Mouse (Mus musculus) embryonic facial prominence, embryonic 12.5 days (tissue): ENCODE data around the gene Prmt6. TPM values are rescaled to one million over a fixed set of nuclear protein-coding genes. Genes with fewer than 3 reads are reported as not detected.

Experiments used
- ATAC-seq: fragments of 200-750 bp; cut with Nextera tagmentation; 2 replicates; pipeline ENCODE4 v1.8.0; 2017; ENCODE audit not compliant: insufficient number of reproducible peaks, insufficient read depth, low FRiP score, low TSS enrichment
- H3K27ac ChIP-seq: fragments of 300-500 bp; sonication (generic); 2 replicates; pipeline ENCODE4 v1.5.1; 2016; ENCODE audit warnings: mild to moderate bottlenecking
- H3K27me3 ChIP-seq: fragments of 300-500 bp; sonication (generic); 2 replicates; pipeline ENCODE4 v1.6.1; 2016; ENCODE audit warnings: mild to moderate bottlenecking, moderate library complexity
- H3K36me3 ChIP-seq: fragments of 300-500 bp; sonication (generic); 2 replicates; pipeline ENCODE4 v1.6.1; 2016; ENCODE audit warnings: mild to moderate bottlenecking
- H3K4me1 ChIP-seq: fragments of 300-500 bp; sonication (generic); 2 replicates; pipeline ENCODE4 v1.6.1; 2016
- H3K4me2 ChIP-seq: fragments of 300-500 bp; sonication (generic); replicated peaks from 2 replicates; pipeline ENCODE4 v1.6.1; 2016; ENCODE audit warnings: mild to moderate bottlenecking, moderate library complexity
- H3K4me3 ChIP-seq: fragments of 300-500 bp; sonication (generic); 2 replicates; pipeline ENCODE4 v1.5.1; 2016; ENCODE audit warnings: mild to moderate bottlenecking
- H3K9ac ChIP-seq: fragments of 300-500 bp; sonication (generic); 2 replicates; pipeline ENCODE4 v1.6.1; 2016; ENCODE audit warnings: mild to moderate bottlenecking, moderate library complexity
- H3K9me3 ChIP-seq: fragments of 300-500 bp; sonication (generic); 2 replicates; pipeline ENCODE4 v1.6.1; 2016; ENCODE audit warnings: mild to moderate bottlenecking, moderate library complexity
- whole genome bisulfite sequencing: fragments of 180-500 bp; shearing (Covaris S2); methylation state at CpG from one replicate; pipeline ENCODE4 v1.1.7; 2016; 5-methylcytosine and 5-hydroxymethylcytosine counted together
- polyA plus RNA-seq: library from polyadenylated mRNA; unstranded; fragments of >200 nt; fragmentation: Nextera tagmentation; extraction: Ambion mirVana; gene quantifications from 2 replicates; pipeline ENCODE4 v1.2.1, GENCODE M21; 2016

Gene Prmt6
- 35.3 and 36.9 TPM in 2 replicates for polyA plus RNA-seq

- H3K4me3 ChIP-seq = peak within 1 kb of the TSS; percentile 81
- peak; percentile 92 for ATAC-seq
Measured at GRCm38 (mm10) chr3:110250839-110251700, at the start of gene Prmt6. TSS of gene Prmt6 (minus strand) at chr3:110250998.

DNA sequence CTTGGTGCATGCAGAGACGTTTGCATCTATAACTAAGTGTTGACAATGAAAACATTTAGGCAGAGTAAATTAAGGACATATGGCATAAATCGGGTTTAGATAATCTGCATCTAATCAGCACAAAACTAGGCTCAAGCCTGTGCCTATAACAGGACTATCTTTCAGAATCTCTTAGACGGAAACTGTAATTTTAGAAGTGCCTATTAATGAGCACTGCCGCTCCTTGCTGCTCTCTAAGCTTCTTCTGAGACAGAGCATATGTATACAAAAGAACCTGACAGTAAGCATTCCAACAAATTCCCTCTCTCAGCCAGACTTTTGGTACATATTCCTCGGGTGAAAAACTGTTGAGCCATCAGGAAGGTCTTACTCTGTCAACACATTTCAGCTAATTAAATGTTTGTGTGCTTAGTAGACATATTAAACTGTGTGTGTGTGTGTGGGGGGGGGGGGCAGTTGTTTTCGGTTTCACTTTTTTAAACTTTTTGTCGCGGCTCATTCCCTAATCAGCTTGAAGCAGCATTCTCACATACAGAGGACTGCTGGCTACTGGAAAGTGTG, 39.8 kb upstream of the Prmt6 start:
- Histone ChIP-seq H3K27me3 (no peaks in the 10 kb centered on the region), H3K4me2 (no peak overlapping the region), H3K4me1 (no peaks in the 10 kb centered on the region), H3K27ac (no peak overlapping the region), H3K9ac (no peak overlapping the region), H3K36me3 (no peaks in the 10 kb centered on the region), H3K9me3 (no peaks in the 10 kb centered on the region), H3K4me3 (no peak overlapping the region)
- ATAC-seq = no peak
- 50% methylated on average over 8 of the region's 8 CpGs for WGBS

More at GRCm38 (mm10) chr3:110250839-110251700, at the start of gene Prmt6:
- Histone ChIP-seq H3K9ac (peak within 1 kb of the TSS; percentile 92), H3K36me3 (peaks cover 17% of the 10 kb centered on the region), H3K27me3 (no peaks in the 10 kb centered on the region), H3K4me2 (peak within 1 kb of the TSS; percentile 74), H3K27ac (peak within 1 kb of the TSS; percentile 95), H3K9me3 (no peaks in the 10 kb centered on the region), H3K4me1 (peaks cover 9% of the 10 kb centered on the region)
- WGBS = 18% methylated on average over 38 of the region's 38 CpGs

- Histone ChIP-seq H3K27ac (no peak overlapping the region), H3K27me3 (no peaks in the 10 kb centered on the region), H3K4me1 (no peaks in the 10 kb centered on the region), H3K4me2 (no peak overlapping the region), H3K9me3 (no peaks in the 10 kb centered on the region), H3K36me3 (no peaks in the 10 kb centered on the region), H3K4me3 (no peak overlapping the region), H3K9ac (no peak overlapping the region)
- no peak for ATAC-seq
- WGBS = 79% methylated on average over 5 of the region's 5 CpGs
Measured at GRCm38 (mm10) chr3:110282651-110283050, 31.9 kb upstream of the Prmt6 start.

DNA sequence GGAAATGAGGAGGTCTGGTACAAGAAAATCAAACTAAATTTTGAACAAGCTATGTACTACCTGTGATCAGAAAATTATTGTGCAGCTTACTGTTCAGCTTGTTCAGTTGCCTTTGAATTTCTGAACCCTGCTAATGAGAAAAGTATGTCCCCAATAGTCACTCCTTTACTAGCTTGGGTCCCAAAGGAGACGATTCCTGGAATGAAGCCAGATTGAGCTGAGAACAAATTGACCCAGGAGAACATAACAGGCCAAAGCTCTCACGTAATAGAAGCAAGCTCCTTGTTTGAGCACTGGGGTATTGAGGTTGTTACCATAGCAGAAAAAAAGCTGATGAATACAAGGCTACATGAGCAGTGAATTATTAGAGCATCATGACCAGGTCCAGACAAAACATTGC, 17.0 kb upstream of the Prmt6 start:
- WGBS = 48% methylated on average over 2 of the region's 2 CpGs
- Histone ChIP-seq H3K27ac (no peak overlapping the region), H3K9ac (no peak overlapping the region), H3K4me2 (no peak overlapping the region), H3K4me3 (no peak overlapping the region), H3K4me1 (no peaks in the 10 kb centered on the region), H3K36me3 (no peaks in the 10 kb centered on the region), H3K27me3 (no peaks in the 10 kb centered on the region), H3K9me3 (no peaks in the 10 kb centered on the region)
- ATAC-seq = no peak

DNA sequence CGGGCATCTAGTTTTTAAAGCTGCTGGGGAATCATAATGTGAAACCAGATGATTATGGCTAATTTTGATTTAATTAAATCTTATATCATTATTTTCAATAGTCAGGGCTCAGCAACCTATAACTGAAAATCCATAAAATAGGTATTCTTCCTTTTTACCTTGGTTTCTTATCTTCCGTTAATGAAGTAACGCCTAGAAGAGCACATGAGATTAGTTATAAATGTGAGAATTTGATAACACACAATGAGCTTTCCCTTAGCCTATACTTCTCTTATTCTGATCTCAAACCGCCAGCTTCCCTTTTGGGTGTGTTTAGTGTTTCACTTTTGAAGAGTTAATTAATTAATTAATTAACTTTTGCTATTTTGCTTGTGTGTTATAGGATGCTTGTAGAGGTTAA, 2.3 kb upstream of the Prmt6 start:
- Histone ChIP-seq H3K4me2 (no peak overlapping the region), H3K27me3 (no peaks in the 10 kb centered on the region), H3K9ac (no peak overlapping the region), H3K36me3 (no peaks in the 10 kb centered on the region), H3K4me1 (peaks cover 9% of the 10 kb centered on the region), H3K9me3 (no peaks in the 10 kb centered on the region), H3K4me3 (no peak overlapping the region), H3K27ac (no peak overlapping the region)
- 95% methylated on average over 4 of the region's 4 CpGs for WGBS
- no peak for ATAC-seq

DNA sequence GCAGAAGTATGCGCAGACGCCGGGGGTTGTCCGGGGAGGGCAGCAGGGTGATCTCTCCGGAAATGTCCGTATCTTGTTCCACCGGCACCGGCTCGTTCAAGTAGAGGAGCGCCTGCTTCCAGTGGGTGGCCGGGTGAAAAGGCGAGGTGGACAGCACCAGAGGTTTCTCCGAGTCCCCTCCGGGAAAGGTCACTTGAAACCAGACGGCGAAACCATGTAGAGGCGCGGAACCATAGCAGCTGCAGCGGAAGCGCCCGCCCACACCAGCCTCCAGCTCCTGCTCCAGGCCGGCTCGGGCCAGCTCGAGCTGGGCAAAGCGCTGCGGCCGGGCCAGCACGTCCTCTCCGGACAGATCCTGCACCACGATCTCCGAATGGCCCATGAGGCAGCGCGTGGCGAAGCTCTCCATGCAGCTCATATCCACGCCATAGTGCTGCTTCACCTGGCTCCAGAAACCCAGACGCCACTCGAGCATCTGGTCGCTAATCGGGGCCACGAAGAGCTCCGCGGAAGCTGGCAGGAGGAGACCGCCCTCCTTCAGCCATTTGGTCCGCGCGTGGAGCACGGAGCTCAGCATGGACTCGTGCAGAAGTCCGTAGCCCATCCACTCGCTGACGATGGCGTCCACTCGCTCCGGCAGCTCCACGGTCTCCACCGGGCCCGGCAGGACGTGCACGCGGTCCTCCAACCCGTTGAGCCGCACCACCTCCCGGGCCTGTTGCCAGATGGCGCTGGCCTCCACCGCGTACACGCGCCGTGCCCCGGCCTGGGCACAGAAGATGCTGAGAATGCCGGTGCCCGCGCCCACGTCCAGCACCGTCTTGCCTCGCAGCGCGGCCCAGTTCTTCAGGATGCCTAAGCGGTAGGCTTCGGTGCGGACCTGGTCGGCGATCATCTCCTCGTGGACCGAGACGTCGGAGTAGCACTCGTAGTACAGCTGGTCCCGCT, 633 bp downstream of the Prmt6 start:
- Histone ChIP-seq H3K4me3 (peak overlapping the region; percentile 81), H3K4me2 (peak overlapping the region; percentile 74), H3K27ac (peak overlapping the region; percentile 95), H3K9ac (peak overlapping the region; percentile 92), H3K9me3 (no peaks in the 10 kb centered on the region), H3K27me3 (no peaks in the 10 kb centered on the region), H3K36me3 (peaks cover 18% of the 10 kb centered on the region), H3K4me1 (peaks cover 9% of the 10 kb centered on the region)
- peak; percentile 85 for ATAC-seq
- under 1% methylated on average over 88 of the region's 89 CpGs for WGBS

DNA sequence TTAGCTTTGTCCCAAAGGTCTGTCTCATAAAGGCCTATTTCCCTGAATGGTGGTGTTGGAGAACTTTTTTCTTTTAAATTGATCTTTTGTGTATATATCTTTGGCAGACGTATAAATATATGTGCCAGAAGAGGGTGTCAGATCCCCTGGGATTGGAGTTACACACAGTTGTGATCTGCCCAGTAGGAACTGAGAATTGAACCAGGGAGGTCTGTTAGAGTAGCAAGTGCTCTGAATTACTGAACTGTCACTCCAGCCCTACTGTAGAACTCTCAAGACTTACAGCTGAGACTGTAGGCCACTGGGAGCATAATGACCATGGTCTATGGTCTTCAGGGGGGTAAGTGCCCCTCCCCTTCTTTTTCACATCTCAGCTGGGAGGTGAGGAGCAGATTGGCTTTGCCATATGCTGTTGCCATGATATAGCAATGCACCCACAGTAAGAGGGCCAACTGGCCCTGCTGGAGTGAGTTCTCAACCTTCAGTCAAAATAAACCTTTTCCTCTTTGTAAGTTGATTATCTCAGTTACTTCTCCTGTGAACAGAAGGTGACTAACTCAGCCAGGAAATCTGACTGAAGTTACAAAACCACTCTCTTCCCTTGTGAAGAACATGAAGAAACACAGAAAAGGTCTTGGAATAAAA, 13.9 kb downstream of the Prmt6 start:
- H3K4me2 ChIP-seq = no peak overlapping the region
- no peaks in the 10 kb centered on the region for H3K4me1 ChIP-seq
- H3K4me3 ChIP-seq = no peak overlapping the region
- H3K27ac ChIP-seq = no peak overlapping the region
- no peak for ATAC-seq
- no peaks in the 10 kb centered on the region for H3K36me3 ChIP-seq
- H3K9me3 ChIP-seq = no peaks in the 10 kb centered on the region
- no peaks in the 10 kb centered on the region for H3K27me3 ChIP-seq
- H3K9ac ChIP-seq = no peak overlapping the region
- 73% methylated on average over 1 of the region's 1 CpGs for WGBS

Other genes starting within 250 kb of the Prmt6 start
- gene Ntng1, start 107.0 kb downstream of the Prmt6 start, polyA plus RNA-seq = 4.1 and 6.0 TPM in 2 replicates